Mouse (Mus musculus) hindbrain, embryonic 12.5 days (tissue): ENCODE results near the gene Impdh1. TPM values are rescaled to one million over a fixed set of nuclear protein-coding genes. Genes with fewer than 3 reads are reported as not detected.

Experiments
- ATAC-seq: fragments of 200-750 bp; cut with Nextera tagmentation; 2 replicates; pipeline ENCODE4 v1.8.0; 2017; ENCODE audit warnings: moderate TSS enrichment; ENCODE audit not compliant: low FRiP score
- H3K27ac ChIP-seq: fragments of 300-500 bp; sonication (generic); 2 replicates; pipeline ENCODE4 v1.5.1; 2016; ENCODE audit warnings: mild to moderate bottlenecking
- H3K27me3 ChIP-seq: fragments of 300-500 bp; sonication (generic); 2 replicates; pipeline ENCODE4 v1.6.1; 2016; ENCODE audit warnings: mild to moderate bottlenecking
- H3K36me3 ChIP-seq: fragments of 300-500 bp; sonication (generic); 2 replicates; pipeline ENCODE4 v1.6.1; 2016; ENCODE audit warnings: mild to moderate bottlenecking
- H3K4me1 ChIP-seq: fragments of 300-500 bp; sonication (generic); 2 replicates; pipeline ENCODE4 v1.6.1; 2016
- H3K4me2 ChIP-seq: fragments of 300-500 bp; sonication (generic); replicated peaks from 2 replicates; pipeline ENCODE4 v1.6.1; 2016; ENCODE audit warnings: mild to moderate bottlenecking
- H3K4me3 ChIP-seq: fragments of 300-500 bp; sonication (generic); 2 replicates; pipeline ENCODE4 v1.5.1; 2016; ENCODE audit warnings: mild to moderate bottlenecking
- H3K9ac ChIP-seq: fragments of 300-500 bp; sonication (generic); 2 replicates; pipeline ENCODE4 v1.6.1; 2016; ENCODE audit warnings: mild to moderate bottlenecking, moderate library complexity
- H3K9me3 ChIP-seq: fragments of 300-500 bp; sonication (generic); replicated peaks from 2 replicates; pipeline ENCODE4 v1.6.1; 2016; ENCODE audit warnings: mild to moderate bottlenecking
- WGBS: fragments of 180-500 bp; shearing (Covaris S2); methylation state at CpG from one replicate; pipeline ENCODE4 v1.1.7; 2016; 5-methylcytosine and 5-hydroxymethylcytosine counted together
- polyA plus RNA-seq: library from polyadenylated mRNA; unstranded; fragments of >200 nt; fragmentation: Nextera tagmentation; extraction: Ambion mirVana; gene quantifications from 2 replicates; pipeline ENCODE4 v1.2.1, GENCODE M21; 2016

Gene Impdh1
- polyA plus RNA-seq: 49.9 and 52.4 TPM in 2 replicates

DNA sequence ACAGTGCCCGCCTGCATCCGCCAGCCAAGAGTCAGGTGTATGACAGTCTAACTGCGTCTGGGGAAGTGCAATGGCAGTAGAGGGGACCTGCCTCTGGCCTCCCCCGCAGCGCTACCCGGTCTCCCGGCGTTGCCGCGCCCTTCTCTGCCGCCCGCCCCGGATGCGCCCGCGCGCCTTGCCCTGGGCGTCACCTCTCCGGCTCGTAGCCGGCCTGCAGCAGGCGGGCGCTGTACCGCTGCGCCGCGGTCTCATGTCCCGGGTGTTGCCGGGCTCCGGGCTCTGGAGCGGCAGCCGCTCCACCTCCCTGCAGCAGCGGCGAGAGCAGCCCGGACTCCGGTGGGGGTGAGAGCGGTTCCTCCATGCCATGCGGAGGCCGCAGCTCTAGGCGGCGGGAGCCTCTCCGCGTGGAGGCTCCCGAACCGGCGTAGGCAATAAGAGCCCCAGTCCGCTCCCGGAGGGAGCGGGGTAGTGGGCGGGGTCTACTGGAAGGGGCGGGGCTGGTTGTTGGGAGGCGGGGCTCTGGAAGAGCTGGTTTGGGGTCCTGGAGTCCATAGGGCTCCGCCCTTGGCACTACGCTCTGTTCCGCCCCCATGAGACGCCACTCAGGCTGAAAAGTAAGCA is at the start of gene Impdh1:
Gene Impdh1 (minus strand): TSS at position 484 of the 621 bp plus-strand sequence.
- WGBS: under 1% methylated on average over 56 of the region's 56 CpGs
- Histone ChIP-seq H3K36me3 (no peaks in the 10 kb centered on the region), H3K4me1 (peaks cover 38% of the 10 kb centered on the region), H3K9ac (peak within 1 kb of the TSS; percentile 47), H3K27me3 (peaks cover 24% of the 10 kb centered on the region), H3K4me3 (peak within 1 kb of the TSS; percentile 47), H3K9me3 (no peaks in the 10 kb centered on the region), H3K4me2 (peak within 1 kb of the TSS; percentile 95), H3K27ac (no peak within 1 kb of the TSS)
- ATAC-seq: peak; percentile 63

DNA sequence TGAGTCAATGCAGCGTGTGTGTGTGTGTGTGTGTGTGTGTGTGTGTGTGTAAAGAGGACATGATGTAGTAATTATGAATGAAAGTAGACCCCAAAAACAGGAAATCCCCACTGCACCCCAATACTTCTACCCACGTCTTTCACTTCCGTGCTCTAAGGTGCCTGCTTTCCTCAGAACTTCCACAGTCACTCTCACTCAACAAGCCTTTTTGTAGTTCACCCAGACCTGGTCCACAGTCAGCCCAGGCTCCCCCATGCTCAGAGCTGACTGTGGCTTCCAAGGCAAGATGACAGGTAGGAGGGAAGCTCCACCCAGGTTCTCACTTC is 48.3 kb upstream of the Impdh1 start:
- no peak overlapping the region for H3K4me3 ChIP-seq
- no peak for ATAC-seq
- no peaks in the 10 kb centered on the region for H3K36me3 ChIP-seq
- H3K27ac ChIP-seq: no peak overlapping the region
- H3K4me1 ChIP-seq: peaks cover 3% of the 10 kb centered on the region; the same call in 1 of the 2 replicates
- 85% methylated on average over 3 of the region's 3 CpGs for WGBS
- no peak overlapping the region for H3K9ac ChIP-seq
- H3K9me3 ChIP-seq: no peaks in the 10 kb centered on the region
- no peaks in the 10 kb centered on the region for H3K27me3 ChIP-seq
- no peak overlapping the region for H3K4me2 ChIP-seq

- H3K36me3 ChIP-seq: no peaks in the 10 kb centered on the region
- H3K27me3 ChIP-seq: no peaks in the 10 kb centered on the region
- H3K9me3 ChIP-seq: no peaks in the 10 kb centered on the region
- H3K4me2 ChIP-seq: no peak overlapping the region
- H3K4me1 ChIP-seq: peaks cover 3% of the 10 kb centered on the region; the same call in 1 of the 2 replicates
- no peak overlapping the region for H3K9ac ChIP-seq
- H3K27ac ChIP-seq: no peak overlapping the region
- 42% methylated on average over 6 of the region's 6 CpGs for WGBS
- no peak overlapping the region for H3K4me3 ChIP-seq
- peak; percentile 61; the same call in 1 of the 2 replicates for ATAC-seq
Observed at GRCm38 (mm10) chr6:29263650-29264455, 47.7 kb upstream of the Impdh1 start.

GRCm38 (mm10) chr6:29261831-29262230 is 45.7 kb upstream of the Impdh1 start:
- Histone ChIP-seq H3K36me3 (no peaks in the 10 kb centered on the region), H3K27ac (no peak overlapping the region), H3K9ac (no peak overlapping the region), H3K4me1 (peaks cover 3% of the 10 kb centered on the region; the same call in 1 of the 2 replicates), H3K27me3 (no peaks in the 10 kb centered on the region), H3K4me2 (no peak overlapping the region), H3K4me3 (no peak overlapping the region), H3K9me3 (no peaks in the 10 kb centered on the region)
- 81% methylated on average over 5 of the region's 5 CpGs for WGBS
- ATAC-seq: no peak

- Histone ChIP-seq H3K9me3 (no peaks in the 10 kb centered on the region), H3K27ac (no peak overlapping the region), H3K4me3 (no peak overlapping the region), H3K36me3 (no peaks in the 10 kb centered on the region), H3K4me1 (peaks cover 3% of the 10 kb centered on the region; the same call in 1 of the 2 replicates), H3K4me2 (no peak overlapping the region), H3K27me3 (no peaks in the 10 kb centered on the region), H3K9ac (no peak overlapping the region)
- 86% methylated on average over 1 of the region's 1 CpGs for WGBS
- ATAC-seq: no peak
Observed at GRCm38 (mm10) chr6:29259418-29259817, 43.3 kb upstream of the Impdh1 start.

DNA sequence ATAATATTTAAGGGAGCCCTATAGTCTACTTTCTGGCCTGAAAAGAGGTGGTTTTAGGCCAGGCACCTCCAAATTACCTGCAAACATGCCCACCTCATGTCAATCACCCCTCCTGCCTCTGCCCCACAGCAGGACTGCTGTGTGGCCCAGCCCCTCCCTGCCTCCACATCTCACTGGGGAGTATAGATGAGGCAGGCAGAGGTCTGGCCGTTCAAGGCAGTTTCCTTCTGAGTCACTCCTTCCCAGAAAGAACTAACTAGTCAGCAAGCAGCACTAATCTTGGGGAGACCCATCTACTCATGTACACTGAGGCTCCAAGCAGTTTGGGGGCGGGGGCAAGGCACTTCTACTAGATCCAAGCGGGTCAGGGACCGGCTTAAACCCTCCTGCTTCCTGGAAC is 30.9 kb upstream of the Impdh1 start:
- Histone ChIP-seq H3K4me2 (no peak overlapping the region), H3K9ac (no peak overlapping the region), H3K4me1 (no peaks in the 10 kb centered on the region), H3K9me3 (no peaks in the 10 kb centered on the region), H3K36me3 (no peaks in the 10 kb centered on the region), H3K27me3 (no peaks in the 10 kb centered on the region; the same call in 1 of the 2 replicates), H3K27ac (no peak overlapping the region), H3K4me3 (no peak overlapping the region)
- ATAC-seq: no peak
- WGBS: 49% methylated on average over 4 of the region's 4 CpGs

GRCm38 (mm10) chr6:29246585-29246984 is 30.4 kb upstream of the Impdh1 start:
- Histone ChIP-seq H3K4me3 (no peak overlapping the region), H3K27me3 (no peaks in the 10 kb centered on the region; the same call in 1 of the 2 replicates), H3K9me3 (no peaks in the 10 kb centered on the region), H3K4me1 (no peaks in the 10 kb centered on the region), H3K27ac (no peak overlapping the region), H3K4me2 (no peak overlapping the region), H3K36me3 (no peaks in the 10 kb centered on the region), H3K9ac (no peak overlapping the region)
- ATAC-seq: no peak
- WGBS: 49% methylated on average over 5 of the region's 5 CpGs

GRCm38 (mm10) chr6:29246183-29246582 is 30.0 kb upstream of the Impdh1 start:
- 75% methylated on average over 3 of the region's 3 CpGs for WGBS
- H3K4me2 ChIP-seq: no peak overlapping the region
- H3K4me3 ChIP-seq: no peak overlapping the region
- no peaks in the 10 kb centered on the region for H3K9me3 ChIP-seq
- no peak for ATAC-seq
- no peaks in the 10 kb centered on the region for H3K36me3 ChIP-seq
- no peak overlapping the region for H3K27ac ChIP-seq
- no peak overlapping the region for H3K9ac ChIP-seq
- H3K4me1 ChIP-seq: no peaks in the 10 kb centered on the region
- H3K27me3 ChIP-seq: no peaks in the 10 kb centered on the region; the same call in 1 of the 2 replicates

DNA sequence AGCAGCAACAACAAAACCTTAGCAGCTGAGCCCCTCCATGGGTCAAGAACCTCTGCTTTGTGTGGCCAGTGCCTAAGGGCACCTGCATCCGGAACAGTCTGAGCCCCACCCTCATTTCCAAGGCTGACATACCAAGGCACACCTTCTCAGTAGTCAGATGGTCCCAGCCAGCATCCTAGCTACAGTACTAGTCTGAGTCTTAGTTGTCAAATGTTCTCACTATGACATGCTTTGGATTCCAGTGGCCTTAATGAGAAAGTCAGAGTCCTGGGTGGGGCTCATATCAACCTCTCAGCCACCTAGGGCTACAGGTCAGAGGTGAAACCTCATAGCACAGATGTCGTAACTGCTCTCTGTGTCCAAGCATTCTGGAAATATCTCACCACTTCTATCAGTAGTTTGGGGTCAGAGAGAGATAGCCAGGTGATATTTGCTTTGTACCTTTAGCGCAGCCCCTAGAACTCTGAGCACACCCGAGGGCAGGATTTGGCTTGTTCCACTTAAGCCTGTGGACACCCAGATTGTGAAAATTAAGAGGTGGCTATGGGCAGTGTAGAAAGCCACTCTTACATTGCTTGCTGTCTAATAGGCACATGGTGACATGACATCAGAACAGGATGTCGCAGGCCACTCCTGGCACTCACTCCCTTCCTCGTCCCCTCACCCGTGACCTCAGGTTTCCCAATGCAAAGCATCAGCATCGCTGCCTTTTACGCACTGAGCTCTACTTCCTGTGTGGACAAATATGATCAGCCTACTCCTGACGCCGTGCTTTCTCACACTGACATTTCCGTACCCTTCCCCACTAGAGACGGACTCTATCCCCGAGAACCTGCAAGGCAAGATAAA is 29.3 kb upstream of the Impdh1 start:
- ATAC-seq: no peak
- Histone ChIP-seq H3K36me3 (no peaks in the 10 kb centered on the region), H3K4me1 (no peaks in the 10 kb centered on the region), H3K9me3 (no peaks in the 10 kb centered on the region), H3K27me3 (no peaks in the 10 kb centered on the region; the same call in 1 of the 2 replicates), H3K27ac (no peak overlapping the region), H3K4me2 (no peak overlapping the region), H3K4me3 (no peak overlapping the region), H3K9ac (no peak overlapping the region)
- 78% methylated on average over 14 of the region's 14 CpGs for WGBS

DNA sequence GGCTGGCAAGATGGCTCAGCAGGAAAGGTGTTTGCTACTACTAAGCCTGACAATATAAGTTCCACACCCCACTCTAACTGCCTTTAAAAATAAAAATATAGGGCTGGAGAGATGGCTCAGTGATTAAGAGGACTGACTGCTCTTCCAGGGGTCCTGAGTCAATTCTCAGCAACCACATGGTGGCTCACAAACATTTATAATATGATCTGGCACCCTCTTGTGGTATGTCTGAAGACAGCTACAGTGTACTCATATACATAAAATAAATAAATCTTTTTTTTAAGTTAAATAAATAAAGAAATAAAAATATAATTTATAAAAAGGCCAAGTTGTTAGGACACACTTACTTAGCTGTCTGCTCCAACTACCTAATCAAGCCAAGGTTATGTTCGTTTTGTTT is 26.1 kb upstream of the Impdh1 start:
- H3K27me3 ChIP-seq: no peaks in the 10 kb centered on the region; the same call in 1 of the 2 replicates
- no peak for ATAC-seq

DNA sequence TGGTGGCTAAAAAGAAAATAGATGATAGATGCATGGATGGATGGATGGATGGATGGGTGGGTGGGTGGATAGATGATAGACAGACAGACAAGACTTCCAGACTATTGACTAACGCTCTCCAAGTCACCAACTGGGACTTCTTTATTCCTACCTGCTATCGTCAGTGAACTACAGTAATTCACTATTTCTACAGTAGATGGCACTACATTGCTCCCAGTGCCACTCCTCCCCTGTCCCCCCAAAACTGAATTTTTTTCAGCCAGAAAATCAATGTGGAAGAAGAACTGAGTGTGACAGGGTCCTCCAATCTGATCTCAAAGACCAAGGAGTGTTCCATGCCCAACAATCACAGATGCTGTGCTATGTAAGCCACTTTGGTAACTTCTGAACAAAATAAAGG is 25.5 kb upstream of the Impdh1 start:
- Histone ChIP-seq H3K4me2 (no peak overlapping the region), H3K36me3 (no peaks in the 10 kb centered on the region), H3K4me1 (no peaks in the 10 kb centered on the region), H3K27me3 (no peaks in the 10 kb centered on the region; the same call in 1 of the 2 replicates), H3K4me3 (no peak overlapping the region), H3K27ac (no peak overlapping the region), H3K9ac (no peak overlapping the region), H3K9me3 (no peaks in the 10 kb centered on the region; the same call in 1 of the 2 replicates)
- ATAC-seq: no peak
- 57% methylated on average over 2 of the region's 2 CpGs for WGBS

More for the DNA sequence above, 26.1 kb upstream of the Impdh1 start:
- Histone ChIP-seq H3K4me3 (no peak overlapping the region), H3K9me3 (no peaks in the 10 kb centered on the region; the same call in 1 of the 2 replicates), H3K9ac (no peak overlapping the region), H3K27ac (no peak overlapping the region), H3K4me2 (no peak overlapping the region), H3K4me1 (no peaks in the 10 kb centered on the region), H3K36me3 (no peaks in the 10 kb centered on the region)
- WGBS: 55% methylated on average over 1 of the region's 1 CpGs

- Histone ChIP-seq H3K9ac (no peak overlapping the region), H3K27ac (no peak overlapping the region), H3K9me3 (no peaks in the 10 kb centered on the region; the same call in 1 of the 2 replicates), H3K4me1 (no peaks in the 10 kb centered on the region), H3K4me2 (no peak overlapping the region), H3K4me3 (no peak overlapping the region), H3K27me3 (no peaks in the 10 kb centered on the region; the same call in 1 of the 2 replicates), H3K36me3 (no peaks in the 10 kb centered on the region)
- ATAC-seq: no peak
- WGBS: 39% methylated on average over 2 of the region's 2 CpGs
Observed at GRCm38 (mm10) chr6:29240806-29241205, 24.6 kb upstream of the Impdh1 start.
